Mouse (Mus musculus): Measurements from ENCODE around the gene Kcnab3.
"Not testable (repeated sequence)": the region's sequence is repeated elsewhere in the genome, so short reads cannot be mapped to it uniquely, and the experiment has no call there.

DNA sequence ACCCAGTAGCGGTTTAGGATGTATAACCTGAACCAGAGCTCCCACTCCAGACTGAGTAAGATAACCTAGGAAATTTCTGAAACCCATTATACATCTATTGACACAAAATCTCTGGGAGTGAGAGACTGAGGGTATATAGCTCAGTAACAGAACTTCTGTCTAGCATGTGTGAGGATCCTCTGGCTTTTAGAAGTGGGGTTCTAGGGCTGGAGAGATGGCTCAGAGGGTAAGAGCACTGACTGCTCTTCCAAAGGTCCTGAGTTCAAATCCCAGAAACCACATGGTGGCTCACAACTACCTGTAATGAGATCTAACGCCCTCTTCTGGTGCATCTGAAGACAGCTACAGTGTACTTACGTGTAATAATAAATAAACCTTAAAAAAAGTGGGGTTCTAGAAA lies 8.1 kb upstream of the Kcnab3 start:
- not testable (repeated sequence) for TF ChIP-seq POLR2A (IDR thresholded peaks at IDR 0.05; ENCODE audit: insufficient read length, low read depth); E2F4 (IDR thresholded peaks at IDR 0.05; ENCODE audit: insufficient read depth); CEBPB (IDR thresholded peaks at IDR 0.05; ENCODE audit: insufficient read depth, poor library complexity, severe bottlenecking); USF1 (IDR thresholded peaks at IDR 0.05; ENCODE audit: low read depth); TCF12 (IDR thresholded peaks at IDR 0.05; ENCODE audit: insufficient read depth, poor library complexity, severe bottlenecking); MYOD1 (IDR thresholded peaks at IDR 0.05; ENCODE audit: control insufficient read depth in 1 of 3, insufficient read length in 2 of 3, low read depth in 2 of 3); MYOG (IDR thresholded peaks at IDR 0.05; ENCODE audit: control insufficient read depth in 1 of 3, insufficient read depth in 1 of 3, insufficient read length in 2 of 3, low read depth in 2 of 3); POLR2AphosphoS2 (IDR thresholded peaks at IDR 0.05; ENCODE audit: insufficient read length, low read depth); SRF (IDR thresholded peaks at IDR 0.05; ENCODE audit: control insufficient read depth, insufficient read length, low read depth); REST (IDR thresholded peaks at IDR 0.05; ENCODE audit: insufficient read depth, insufficient read length)

Data from myocyte (in vitro differentiated cells).